Mouse (Mus musculus) spleen, postnatal 14 days (tissue): ENCODE measurements around the gene Gm47791.

Experiments used
- DNase-seq, 2 experiments: peaks; one replicate each; pipeline ENCODE4 v3.0.0; 2021 to 2022; ENCODE audit warnings: low spot score in 2 of 2

Gm47791 gene

DNA sequence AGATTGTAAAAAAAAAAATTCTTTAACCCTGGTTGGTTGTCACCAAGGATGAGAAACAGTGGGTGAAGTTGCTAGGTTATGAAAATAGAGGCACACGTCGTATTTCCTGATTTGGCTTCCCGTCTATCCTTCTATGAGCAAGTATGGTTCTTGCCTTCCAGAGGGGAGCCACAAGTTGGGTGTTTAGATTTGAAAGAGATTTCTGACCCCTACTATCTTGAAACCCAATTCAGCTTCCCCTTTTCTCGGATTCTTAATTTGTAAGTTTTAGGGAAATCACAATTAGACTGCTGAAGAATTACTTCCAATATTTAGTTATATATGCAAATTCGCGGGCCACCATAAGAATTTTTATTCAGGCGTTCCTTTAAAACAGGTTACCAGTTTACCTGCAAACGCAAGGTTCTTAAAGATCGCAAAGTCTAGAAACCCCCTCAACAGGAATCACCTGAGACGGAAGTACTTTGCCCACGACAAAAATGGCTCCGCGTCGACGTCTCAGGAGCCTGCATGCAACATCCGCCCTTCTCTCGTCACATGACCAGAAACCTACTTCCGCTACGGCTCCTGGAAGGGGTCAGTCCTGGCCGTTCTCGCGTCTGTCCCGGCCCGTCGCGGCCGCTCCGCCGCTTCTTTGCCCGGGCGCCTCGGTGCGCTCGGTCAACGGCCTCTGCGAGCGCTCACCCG lies 46.6 kb downstream of the Gm47791 start, which contains the start of gene Mff:
Gene Mff (plus strand): TSS at position 552 of the 687 bp plus-strand sequence.
- DNase-seq = peak; percentile 82 to 87
